Mouse (Mus musculus) liver, postnatal 0 days (tissue): ENCODE results near the gene Csnk2a2.

Experiments used
- CTCF ChIP-seq: sonication (generic); IDR thresholded peaks from 2 replicates; pipeline ENCODE4 v1.5.1; 2016; ENCODE audit warnings: antibody characterized with exemption, low read depth
- EP300 ChIP-seq: IDR thresholded peaks from 2 replicates; pipeline ENCODE4 v1.6.1; 2016; ENCODE audit warnings: antibody characterized with exemption, low read depth, mild to moderate bottlenecking

GRCm38 (mm10) chr8:95497821-95498220 lies 8.0 kb upstream of the Csnk2a2 start:
- no peak for TF ChIP-seq CTCF
- TF ChIP-seq EP300: no peak
